Mouse (Mus musculus): ENCODE measurements around the gene Tmem208. TPM values are rescaled to one million over a fixed set of nuclear protein-coding genes. Genes with fewer than 3 reads are reported as not detected.

Gene Tmem208
- total and polyA plus RNA-seq, 3 experiments = 76.2 to 133 (median 88.1) TPM

- Histone ChIP-seq H3K4me3 (replicated peaks in 1 of 3; ENCODE audit: low read depth in 2 of 3, low read length in 2 of 3, poor library complexity in 1 of 3) (no peak overlapping the region), H3K79me2 (replicated peaks; ENCODE audit: control insufficient read depth, extremely low read depth, insufficient read depth, poor library complexity, severe bottlenecking) (no peaks in the 10 kb centered on the region), H3K9ac (ENCODE audit: insufficient read depth, low read depth) (no peak overlapping the region), H3K27me3 (replicated peaks) (no peaks in the 10 kb centered on the region), H3K36me3 (replicated peaks in 1 of 2; ENCODE audit: control insufficient read depth in 1 of 2, insufficient read depth in 1 of 2, low read length in 1 of 2) (peaks cover 0 to 13% of the 10 kb centered on the region in 2 experiments), H3K9me3 (replicated peaks; ENCODE audit: low read length) (no peaks in the 10 kb centered on the region), H3K4me1 (ENCODE audit: control insufficient read depth in 1 of 2, insufficient read depth in 2 of 2) (peaks cover 13 to 40% of the 10 kb centered on the region in 2 experiments), H3K4me2 (ENCODE audit: insufficient read depth, low read depth, poor library complexity, severe bottlenecking) (no peak overlapping the region), H3K27ac (ENCODE audit: insufficient read depth, low read depth) (no peak overlapping the region)
- in situ Hi-C loops (cut with MboI; ENCODE audit: low pct_ligation_motif_present, low pct_unique_long_range_greater_than_20kb, low sequenced_read_pairs) = loop anchor here (5.0 kb wide), 1 partner anchor 35 kb away; the partner anchor contains the start of gene B3gnt9
- no peak for TF ChIP-seq CTCF (conservative IDR thresholded peaks at IDR 0.05 in 1 of 2, IDR thresholded peaks at IDR 0.05 in 1 of 2; ENCODE audit: low read depth in 2 of 2, low read length in 2 of 2)
- TF ChIP-seq MAX (IDR thresholded peaks at IDR 0.05; ENCODE audit: low read length) = no peak
- TF ChIP-seq RAD21 (IDR thresholded peaks at IDR 0.05; ENCODE audit: low read depth, low read length) = no peak
- TF ChIP-seq RCOR1 (conservative IDR thresholded peaks at IDR 0.05; ENCODE audit: low read depth, low read length) = no peak
- no peak for TF ChIP-seq ZKSCAN1 (IDR thresholded peaks at IDR 0.05; ENCODE audit: borderline replicate concordance, low read depth, low read length)
- TF ChIP-seq IRF4 (IDR thresholded peaks at IDR 0.05; ENCODE audit: low read depth, low read length) = no peak
- TF ChIP-seq USF2 (conservative IDR thresholded peaks at IDR 0.05; ENCODE audit: low read depth, low read length) = no peak
- no peak for TF ChIP-seq ZC3H11A (IDR thresholded peaks at IDR 0.05; ENCODE audit: low read depth, low read length)
- no peak for TF ChIP-seq ZNF384 (IDR thresholded peaks at IDR 0.05; ENCODE audit: low read depth, low read length)
- no peak for TF ChIP-seq SIN3A (IDR thresholded peaks at IDR 0.05; ENCODE audit: low read length)
- TF ChIP-seq E2F4 (IDR thresholded peaks at IDR 0.05; ENCODE audit: insufficient replicate concordance, low read depth, low read length) = no peak
- no peak for TF ChIP-seq MEF2A (IDR thresholded peaks at IDR 0.05; ENCODE audit: borderline replicate concordance, low read depth, low read length)
- TF ChIP-seq MYC (IDR thresholded peaks at IDR 0.05; ENCODE audit: low read depth, low read length) = no peak
- no peak for TF ChIP-seq KAT2A (IDR thresholded peaks at IDR 0.05; ENCODE audit: insufficient replicate concordance, low read length)
- no peak for TF ChIP-seq NRF1 (IDR thresholded peaks at IDR 0.05; ENCODE audit: low read depth, low read length)
- no peak for TF ChIP-seq MXI1 (IDR thresholded peaks at IDR 0.05; ENCODE audit: low read depth, low read length)
- TF ChIP-seq POLR2A (IDR thresholded peaks at IDR 0.05; ENCODE audit: low read depth, low read length) = no peak
- TF ChIP-seq TCF12 (IDR thresholded peaks at IDR 0.05; ENCODE audit: low read depth, low read length) = no peak
- TF ChIP-seq MAFK (IDR thresholded peaks at IDR 0.05; ENCODE audit: insufficient replicate concordance, low read length) = no peak
- dilution Hi-C loops (cut with MboI; ENCODE audit: extremely low pct_ligation_motif_present, extremely low pct_unique_long_range_greater_than_20kb, low sequenced_read_pairs) = no loop called here
- no peak for DNase-seq (ENCODE audit: extremely low read depth)
These were observed 33.7 kb upstream of the Tmem208 start for GRCm38 (mm10) chr8:105292471-105292870.

DNA sequence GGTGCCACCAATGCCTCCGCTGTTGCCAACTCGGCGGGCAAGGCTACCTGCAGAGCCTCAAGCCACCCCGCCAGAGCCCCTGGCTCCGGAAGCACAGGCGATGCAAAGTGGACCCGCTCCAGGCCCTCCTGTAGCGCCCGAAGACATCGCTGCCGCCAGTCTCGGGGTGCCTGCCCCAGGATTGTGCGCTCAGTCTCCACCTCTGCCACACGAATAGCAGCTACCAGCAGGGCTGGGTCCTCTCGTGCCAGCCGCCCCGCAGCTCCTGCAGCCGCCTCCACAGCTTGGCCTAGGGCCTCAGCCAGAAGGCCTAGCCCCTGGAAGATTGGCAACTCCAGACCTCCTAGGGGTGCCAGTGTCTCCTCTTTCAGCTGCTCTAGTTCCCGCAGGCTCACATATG, 32.7 kb upstream of the Tmem208 start:
- in situ Hi-C loops (cut with MboI; ENCODE audit: low pct_ligation_motif_present, low pct_unique_long_range_greater_than_20kb, low sequenced_read_pairs) = loop anchor here (5.0 kb wide), 1 partner anchor 36 kb away; the partner anchor contains the start of gene B3gnt9
- peaks cover 9% of the 10 kb centered on the region for H3K79me2 ChIP-seq (replicated peaks; ENCODE audit: control insufficient read depth, extremely low read depth, insufficient read depth, poor library complexity, severe bottlenecking)
- no peak overlapping the region for H3K9ac ChIP-seq (ENCODE audit: insufficient read depth, low read depth)
- no peak for TF ChIP-seq JUND (conservative IDR thresholded peaks at IDR 0.05; ENCODE audit: low read depth, low read length)
- TF ChIP-seq MEF2A (IDR thresholded peaks at IDR 0.05; ENCODE audit: borderline replicate concordance, low read depth, low read length) = no peak
- no peak for TF ChIP-seq TBP (conservative IDR thresholded peaks at IDR 0.05; ENCODE audit: low read depth, low read length)
- no peak for TF ChIP-seq CHD1 (IDR thresholded peaks at IDR 0.05; ENCODE audit: low read depth, low read length)
- H3K27me3 ChIP-seq (replicated peaks) = no peaks in the 10 kb centered on the region
- H3K4me1 ChIP-seq (ENCODE audit: control insufficient read depth in 1 of 2, insufficient read depth in 2 of 2) = peaks cover 13 to 35% of the 10 kb centered on the region in 2 experiments
- H3K36me3 ChIP-seq (replicated peaks in 1 of 2; ENCODE audit: control insufficient read depth in 1 of 2, insufficient read depth in 1 of 2, low read length in 1 of 2) = peaks cover 0 to 14% of the 10 kb centered on the region in 2 experiments
- dilution Hi-C loops (cut with MboI; ENCODE audit: extremely low pct_ligation_motif_present, extremely low pct_unique_long_range_greater_than_20kb, low sequenced_read_pairs) = no loop called here
- DNase-seq (ENCODE audit: extremely low read depth) = no peak
- H3K27ac ChIP-seq (ENCODE audit: insufficient read depth, low read depth) = no peak overlapping the region
- H3K4me3 ChIP-seq (replicated peaks in 1 of 3; ENCODE audit: low read depth in 2 of 3, low read length in 2 of 3, poor library complexity in 1 of 3) = no peak overlapping the region
- no peak overlapping the region for H3K4me2 ChIP-seq (ENCODE audit: insufficient read depth, low read depth, poor library complexity, severe bottlenecking)
- H3K9me3 ChIP-seq (replicated peaks; ENCODE audit: low read length) = no peaks in the 10 kb centered on the region
